Mouse (Mus musculus) WW6 (cell line): Measurements from ENCODE around the gene Hoxd9.

Experiments
- DNase-seq: peaks from one replicate; pipeline ENCODE4 v3.0.0-alpha.2; 2013; ENCODE audit warnings: low read depth, low spot score

Gene Hoxd9

DNA sequence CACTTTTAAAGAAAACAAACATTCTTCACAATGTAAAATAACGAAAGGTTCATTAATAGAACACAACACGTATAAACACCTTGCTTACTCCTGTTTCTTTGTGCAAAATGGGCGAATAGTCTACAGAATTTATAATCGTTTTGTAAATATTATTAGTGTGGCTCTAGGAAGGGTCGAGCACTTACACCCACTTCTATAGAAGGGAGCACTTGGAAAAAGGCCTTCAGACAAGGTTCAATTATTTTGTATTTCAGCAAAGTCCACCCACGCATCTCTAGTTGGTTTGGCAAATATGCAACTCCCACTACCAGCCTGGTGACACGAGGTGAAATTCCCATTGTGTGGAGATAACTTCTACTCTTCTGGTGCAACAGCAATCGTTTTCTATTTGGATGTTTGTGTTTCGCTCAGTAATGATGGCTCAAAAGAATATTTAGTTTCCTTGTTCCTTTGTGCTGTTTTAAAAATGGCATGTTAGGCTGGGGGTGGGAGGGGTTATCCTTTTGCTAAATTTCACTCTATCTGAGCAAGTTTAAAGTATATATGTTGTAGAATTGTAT is 51.0 kb downstream of the Hoxd9 start:
- no peak for DNase-seq

DNA sequence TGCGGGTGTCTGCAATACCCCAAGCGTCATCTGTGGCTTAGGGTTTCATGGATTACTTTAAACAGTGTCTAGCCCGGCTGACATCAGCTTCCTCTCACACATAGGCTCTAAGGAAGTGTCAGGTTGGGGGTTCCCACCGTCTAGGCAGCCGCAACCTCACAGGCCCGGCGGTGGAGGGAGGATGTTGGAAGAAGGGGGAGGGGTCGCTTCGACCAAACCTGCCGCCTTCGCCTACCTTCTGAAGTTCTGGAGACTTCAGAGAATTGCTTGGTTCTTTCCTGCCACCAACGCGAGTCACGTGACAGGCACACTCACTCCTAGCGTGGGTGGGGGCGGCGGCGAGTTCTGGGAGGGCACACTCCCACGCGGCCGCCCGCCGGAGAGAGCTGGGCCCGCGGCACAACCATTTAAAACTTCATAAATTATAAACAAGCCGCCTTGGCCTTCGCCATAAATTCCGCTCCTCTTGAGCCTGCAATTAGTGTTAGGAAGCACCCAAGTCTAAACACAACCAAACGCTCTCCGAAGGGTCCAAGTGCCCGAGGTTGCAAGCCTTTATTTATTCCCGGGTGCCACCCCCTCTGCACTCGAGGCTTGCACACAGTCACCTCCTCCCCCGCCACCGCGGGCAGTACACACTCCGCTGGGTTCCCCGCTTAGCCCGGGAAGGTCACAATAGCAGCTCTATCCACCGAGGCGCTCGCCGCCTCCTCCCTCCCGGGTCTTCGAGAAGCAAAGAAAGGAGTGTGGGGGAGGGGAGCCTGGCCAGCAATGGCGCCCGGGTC is 52.0 kb downstream of the Hoxd9 start:
- no peak for DNase-seq
